Mouse (Mus musculus) megakaryocyte, embryonic 14.5 days (primary cell): ENCODE measurements around the gene Cfap44.

Experiments
- FLI1 ChIP-seq: IDR thresholded peaks from 2 replicates; pipeline ENCODE4 v1.6.1; 2012; ENCODE audit warnings: low read length, inconsistent platforms, mixed read lengths
- GATA1 ChIP-seq: IDR thresholded peaks from 3 replicates; pipeline ENCODE4 v1.6.1; 2012; ENCODE audit warnings: mixed read lengths, low read length, inconsistent platforms, borderline replicate concordance

- no peak for TF ChIP-seq FLI1
- no peak for TF ChIP-seq GATA1
These were observed 44.7 kb upstream of the Cfap44 start for GRCm38 (mm10) chr16:44349801-44350397.
